Mouse (Mus musculus) heart, embryonic 15.5 days (tissue): ENCODE results near the gene Phf21a. TPM values are rescaled to one million over a fixed set of nuclear protein-coding genes. Genes with fewer than 3 reads are reported as not detected.
"Not testable (repeated sequence)": the region's sequence is repeated elsewhere in the genome, so short reads cannot be mapped to it uniquely, and the experiment has no call there.

Source experiments
- ATAC-seq: fragments of 200-750 bp; cut with Nextera tagmentation; replicated peaks from 2 replicates; pipeline ENCODE4 v1.8.0; 2017; ENCODE audit warnings: low read depth, moderate TSS enrichment; ENCODE audit not compliant: insufficient number of reproducible peaks, insufficient read depth, low FRiP score
- H3K27ac ChIP-seq: fragments of 300-500 bp; sonication (generic); 2 replicates; pipeline ENCODE4 v1.5.1; 2015; ENCODE audit warnings: mild to moderate bottlenecking, inconsistent platforms
- H3K27me3 ChIP-seq: fragments of 300-500 bp; sonication (generic); 2 replicates; pipeline ENCODE4 v1.6.1; 2015; ENCODE audit warnings: inconsistent platforms
- H3K36me3 ChIP-seq: fragments of 300-500 bp; sonication (generic); 2 replicates; pipeline ENCODE4 v1.6.1; 2015; ENCODE audit warnings: mild to moderate bottlenecking, inconsistent platforms
- H3K4me1 ChIP-seq: fragments of 300-500 bp; sonication (generic); replicated peaks from 2 replicates; pipeline ENCODE4 v1.6.1; 2015; ENCODE audit warnings: inconsistent platforms
- H3K4me2 ChIP-seq: fragments of 300-500 bp; sonication (generic); 2 replicates; pipeline ENCODE4 v1.6.1; 2015; ENCODE audit warnings: inconsistent platforms, mild to moderate bottlenecking, moderate library complexity
- H3K4me3 ChIP-seq: fragments of 300-500 bp; sonication (generic); 2 replicates; pipeline ENCODE4 v1.5.1; 2015; ENCODE audit warnings: mild to moderate bottlenecking, inconsistent platforms
- H3K9ac ChIP-seq: fragments of 300-500 bp; sonication (generic); 2 replicates; pipeline ENCODE4 v1.6.1; 2015; ENCODE audit warnings: mild to moderate bottlenecking, inconsistent platforms
- H3K9me3 ChIP-seq: fragments of 300-500 bp; sonication (generic); replicated peaks from 2 replicates; pipeline ENCODE4 v1.6.1; 2016; ENCODE audit warnings: inconsistent platforms
- WGBS: fragments of 180-500 bp; shearing (Covaris S2); methylation state at CpG from one replicate; pipeline ENCODE4 v1.1.7; 2015; ENCODE audit warnings: mixed read lengths; 5-methylcytosine and 5-hydroxymethylcytosine counted together
- polyA plus RNA-seq: library from polyadenylated mRNA; unstranded; fragments of >200 nt; fragmentation: Nextera tagmentation; extraction: Ambion mirVana; gene quantifications from 2 replicates; pipeline ENCODE4 v1.2.1, GENCODE M21; 2015

Phf21a gene
- polyA plus RNA-seq, 1 experiment from 2014 or later, result 15.0 TPM

DNA sequence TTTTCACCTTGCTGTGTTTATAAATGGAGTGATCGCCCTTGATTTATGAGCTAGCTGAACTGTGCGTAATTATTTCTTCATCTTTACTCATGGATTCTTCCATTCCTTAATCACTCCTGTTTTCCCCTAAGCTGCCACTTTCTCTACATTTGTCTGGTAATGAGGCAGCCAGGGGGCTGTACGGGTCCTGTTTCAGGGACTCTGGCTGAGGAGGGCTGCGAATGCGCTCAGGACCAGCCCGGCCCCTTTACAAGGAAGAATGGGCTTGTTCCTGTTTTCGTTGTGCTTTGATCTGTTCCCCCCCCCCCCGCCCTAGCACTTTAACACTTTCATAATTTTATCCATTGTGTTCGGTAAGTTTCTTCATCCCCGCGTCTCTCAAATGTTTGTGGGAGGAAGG, 48.2 kb downstream of the Phf21a start:
- 11% methylated on average over 11 of the region's 11 CpGs for WGBS
- H3K27ac ChIP-seq, result no peak overlapping the region

GRCm38 (mm10) chr2:92143932-92144331, 51.0 kb downstream of the Phf21a start:
- no peak overlapping the region for H3K27ac ChIP-seq
- 48% methylated on average over 5 of the region's 5 CpGs for WGBS
- no peak overlapping the region for H3K4me2 ChIP-seq
- H3K9me3 ChIP-seq, result no peaks in the 10 kb centered on the region
- ATAC-seq, result no peak
- peaks cover 16% of the 10 kb centered on the region for H3K4me1 ChIP-seq
- no peak overlapping the region for H3K9ac ChIP-seq
- no peaks in the 10 kb centered on the region for H3K27me3 ChIP-seq
- no peaks in the 10 kb centered on the region for H3K36me3 ChIP-seq
- no peak overlapping the region for H3K4me3 ChIP-seq

More for the DNA sequence above, 48.2 kb downstream of the Phf21a start:
- peak overlapping the region; percentile 63 for H3K4me2 ChIP-seq
- no peaks in the 10 kb centered on the region for H3K27me3 ChIP-seq
- H3K9ac ChIP-seq, result peak overlapping the region; percentile 19
- H3K4me1 ChIP-seq, result peaks cover 20% of the 10 kb centered on the region
- no peaks in the 10 kb centered on the region for H3K9me3 ChIP-seq
- H3K4me3 ChIP-seq, result peak overlapping the region; percentile 37
- ATAC-seq, result no peak
- no peaks in the 10 kb centered on the region for H3K36me3 ChIP-seq

- not testable (repeated sequence) for ATAC-seq, H3K4me2 ChIP-seq
These were observed 55.2 kb downstream of the Phf21a start for GRCm38 (mm10) chr2:92147925-92148750.

DNA sequence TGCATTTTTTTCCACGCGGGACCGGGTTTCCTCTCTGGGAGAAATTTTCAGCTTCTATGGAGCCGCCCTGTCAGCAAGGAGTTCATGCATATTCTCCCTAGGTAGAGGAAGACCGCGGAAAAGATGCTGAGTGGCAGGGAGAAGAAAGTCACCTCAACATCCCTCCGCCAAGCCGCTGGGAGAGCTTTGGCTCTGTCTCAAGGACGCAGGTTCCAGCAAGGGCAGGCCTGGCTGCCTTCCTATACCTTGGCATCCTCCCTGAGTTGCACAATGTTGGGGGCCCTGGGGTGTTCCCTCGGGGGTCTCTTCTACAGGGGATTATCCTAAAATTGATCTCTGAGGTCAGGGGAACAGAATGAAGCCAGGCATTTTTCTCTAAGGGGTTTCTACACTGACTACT, 71.4 kb downstream of the Phf21a start:
- Histone ChIP-seq H3K4me3 (no peak overlapping the region), H3K36me3 (no peaks in the 10 kb centered on the region), H3K9ac (no peak overlapping the region), H3K27me3 (no peaks in the 10 kb centered on the region), H3K27ac (no peak overlapping the region), H3K4me2 (no peak overlapping the region), H3K4me1 (no peaks in the 10 kb centered on the region), H3K9me3 (no peaks in the 10 kb centered on the region)
- no peak for ATAC-seq
- WGBS, result 56% methylated on average over 10 of the region's 10 CpGs

More at GRCm38 (mm10) chr2:92147925-92148750, 55.2 kb downstream of the Phf21a start:
- H3K27me3 ChIP-seq, H3K36me3 ChIP-seq, H3K9ac ChIP-seq, H3K4me1 ChIP-seq, H3K27ac ChIP-seq, H3K9me3 ChIP-seq, H3K4me3 ChIP-seq: not testable (repeated sequence)
- 72% methylated on average over 5 of the region's 5 CpGs for WGBS

GRCm38 (mm10) chr2:92166950-92167349, 74.0 kb downstream of the Phf21a start:
- ATAC-seq, result no peak
- H3K9me3 ChIP-seq, result no peaks in the 10 kb centered on the region
- no peak overlapping the region for H3K27ac ChIP-seq
- no peak overlapping the region for H3K9ac ChIP-seq
- H3K4me3 ChIP-seq, result no peak overlapping the region
- H3K36me3 ChIP-seq, result no peaks in the 10 kb centered on the region
- 42% methylated on average over 7 of the region's 7 CpGs for WGBS
- no peaks in the 10 kb centered on the region for H3K4me1 ChIP-seq
- H3K4me2 ChIP-seq, result no peak overlapping the region
- no peaks in the 10 kb centered on the region for H3K27me3 ChIP-seq

- Histone ChIP-seq H3K27ac (no peak overlapping the region), H3K9me3 (no peaks in the 10 kb centered on the region), H3K9ac (no peak overlapping the region), H3K36me3 (no peaks in the 10 kb centered on the region), H3K4me1 (no peaks in the 10 kb centered on the region), H3K27me3 (no peaks in the 10 kb centered on the region), H3K4me3 (no peak overlapping the region), H3K4me2 (no peak overlapping the region)
- WGBS, result 45% methylated on average over 8 of the region's 8 CpGs
- no peak for ATAC-seq
These were observed 78.2 kb downstream of the Phf21a start for GRCm38 (mm10) chr2:92171046-92171643.

GRCm38 (mm10) chr2:92172300-92172699, 79.4 kb downstream of the Phf21a start:
- no peak overlapping the region for H3K4me3 ChIP-seq
- no peaks in the 10 kb centered on the region for H3K9me3 ChIP-seq
- H3K4me1 ChIP-seq, result no peaks in the 10 kb centered on the region
- no peak for ATAC-seq
- H3K4me2 ChIP-seq, result no peak overlapping the region
- 83% methylated on average over 5 of the region's 5 CpGs for WGBS
- H3K36me3 ChIP-seq, result no peaks in the 10 kb centered on the region
- no peak overlapping the region for H3K9ac ChIP-seq
- H3K27ac ChIP-seq, result no peak overlapping the region
- no peaks in the 10 kb centered on the region for H3K27me3 ChIP-seq

DNA sequence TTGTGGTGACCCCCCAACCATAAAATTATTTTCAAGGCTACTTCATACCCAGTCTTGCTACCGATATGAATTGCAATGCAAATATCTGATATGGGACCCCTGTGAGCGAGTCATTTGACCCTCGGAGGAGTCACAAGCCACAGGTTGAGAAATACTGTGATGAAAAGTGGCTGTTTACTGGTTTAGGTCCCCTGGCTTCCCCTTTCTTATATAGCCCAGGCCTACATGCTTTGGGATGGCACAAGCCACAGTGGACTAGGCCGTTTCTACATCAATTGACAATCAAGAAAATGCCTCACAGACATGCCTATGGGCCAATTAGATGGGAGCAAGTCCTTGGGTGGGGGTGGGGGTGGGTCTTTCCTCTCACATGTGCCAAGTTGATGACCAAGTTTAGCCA, 80.3 kb downstream of the Phf21a start:
- Histone ChIP-seq H3K4me3 (no peak overlapping the region), H3K9ac (no peak overlapping the region), H3K27me3 (no peaks in the 10 kb centered on the region), H3K4me2 (no peak overlapping the region), H3K36me3 (no peaks in the 10 kb centered on the region), H3K27ac (no peak overlapping the region), H3K4me1 (no peaks in the 10 kb centered on the region), H3K9me3 (no peaks in the 10 kb centered on the region)
- 84% methylated on average over 4 of the region's 4 CpGs for WGBS
- ATAC-seq, result no peak

DNA sequence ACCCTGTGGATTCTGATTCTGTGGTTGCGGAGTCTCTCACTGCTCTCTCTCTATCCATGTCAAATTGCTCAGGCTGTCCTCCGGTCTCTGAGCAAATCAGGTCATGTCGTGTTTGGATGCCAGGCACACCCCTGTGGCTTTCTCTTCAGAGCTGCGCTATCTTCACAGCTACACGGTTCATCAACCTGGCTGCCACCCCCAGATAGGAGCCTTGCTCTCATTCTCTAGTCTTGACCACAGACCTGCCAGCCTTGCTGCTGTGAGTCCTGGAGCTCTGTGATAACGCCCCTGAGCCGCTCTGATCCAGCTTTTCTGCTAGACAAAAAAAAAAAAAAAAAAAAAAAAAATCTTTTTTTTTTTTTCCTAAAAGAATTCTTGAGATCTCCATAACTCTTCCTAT, 81.3 kb downstream of the Phf21a start:
- ATAC-seq, result no peak
- WGBS, result 63% methylated on average over 7 of the region's 7 CpGs
- no peak overlapping the region for H3K9ac ChIP-seq
- no peaks in the 10 kb centered on the region for H3K4me1 ChIP-seq
- H3K9me3 ChIP-seq, result no peaks in the 10 kb centered on the region
- no peak overlapping the region for H3K27ac ChIP-seq
- H3K4me3 ChIP-seq, result no peak overlapping the region
- no peaks in the 10 kb centered on the region for H3K36me3 ChIP-seq
- no peaks in the 10 kb centered on the region for H3K27me3 ChIP-seq
- no peak overlapping the region for H3K4me2 ChIP-seq

GRCm38 (mm10) chr2:92175002-92175401, 82.1 kb downstream of the Phf21a start:
- H3K36me3 ChIP-seq, result no peaks in the 10 kb centered on the region
- no peaks in the 10 kb centered on the region for H3K27me3 ChIP-seq
- H3K4me1 ChIP-seq, result no peaks in the 10 kb centered on the region
- WGBS, result 94% methylated on average over 4 of the region's 4 CpGs
- H3K9ac ChIP-seq, result no peak overlapping the region
- ATAC-seq, result no peak
- H3K9me3 ChIP-seq, result no peaks in the 10 kb centered on the region
- H3K4me3 ChIP-seq, result no peak overlapping the region
- H3K4me2 ChIP-seq, result no peak overlapping the region
- H3K27ac ChIP-seq, result no peak overlapping the region

GRCm38 (mm10) chr2:92176292-92176691, 83.4 kb downstream of the Phf21a start:
- ATAC-seq, result no peak
- Histone ChIP-seq H3K4me1 (no peaks in the 10 kb centered on the region), H3K36me3 (no peaks in the 10 kb centered on the region), H3K9me3 (no peaks in the 10 kb centered on the region), H3K9ac (no peak overlapping the region), H3K4me2 (no peak overlapping the region), H3K4me3 (no peak overlapping the region), H3K27me3 (no peaks in the 10 kb centered on the region), H3K27ac (no peak overlapping the region)
- 27% methylated on average over 4 of the region's 4 CpGs for WGBS
